Mouse (Mus musculus): ENCODE data around the gene Mttp. TPM values are rescaled to one million over a fixed set of nuclear protein-coding genes. Genes with fewer than 3 reads are reported as not detected.
A peak's percentile ranks its signal among the peaks of the same experiment; 100 is the strongest.

Mttp gene
- polyA plus RNA-seq, 1 experiment from 2014 or later, result 228 TPM

GRCm38 (mm10) chr3:138130692-138131091, 14.1 kb downstream of the Mttp start:
- Histone ChIP-seq H3K4me2 (replicated peaks) (no peak overlapping the region), H3K4me3 (replicated peaks) (peak overlapping the region; percentile 26), H3K9ac (no peak overlapping the region), H3K27me3 (replicated peaks) (no peaks in the 10 kb centered on the region), H3K9me3 (no peaks in the 10 kb centered on the region), H3K27ac (peak overlapping the region; percentile 52), H3K36me3 (no peaks in the 10 kb centered on the region), H3K4me1 (replicated peaks) (no peaks in the 10 kb centered on the region)
- 61% methylated on average over 1 of the region's 1 CpGs for WGBS
- ATAC-seq, result no peak

- Histone ChIP-seq H3K27me3 (replicated peaks) (no peaks in the 10 kb centered on the region), H3K9me3 (no peaks in the 10 kb centered on the region), H3K4me2 (replicated peaks) (peak overlapping the region; percentile 39), H3K36me3 (no peaks in the 10 kb centered on the region), H3K4me1 (replicated peaks) (no peaks in the 10 kb centered on the region), H3K9ac (no peak overlapping the region), H3K4me3 (replicated peaks) (peak overlapping the region; percentile 24; the same call in 1 of the 2 replicates), H3K27ac (peak overlapping the region; percentile 74)
- 78% methylated on average over 6 of the region's 6 CpGs for WGBS
- peak; percentile 65 for ATAC-seq
Measured at GRCm38 (mm10) chr3:138129110-138129509, 15.7 kb downstream of the Mttp start.

- H3K4me3 ChIP-seq (replicated peaks), result no peak overlapping the region
- no peak overlapping the region for H3K4me2 ChIP-seq (replicated peaks)
- ATAC-seq, result no peak
- H3K27ac ChIP-seq, result no peak overlapping the region
- H3K27me3 ChIP-seq (replicated peaks), result no peaks in the 10 kb centered on the region
- H3K9ac ChIP-seq, result no peak overlapping the region
- no peaks in the 10 kb centered on the region for H3K36me3 ChIP-seq
- no peaks in the 10 kb centered on the region for H3K9me3 ChIP-seq
- H3K4me1 ChIP-seq (replicated peaks), result 0 out of 2 replicates have a peak, but pooled peaks cover 3% of the 10 kb centered on the region
- WGBS, result 80% methylated on average over 10 of the region's 10 CpGs
Measured at GRCm38 (mm10) chr3:138123842-138124241, 20.9 kb downstream of the Mttp start.

- ATAC-seq, result peak; percentile 66
- H3K9ac ChIP-seq, result no peak overlapping the region
- 76% methylated on average over 2 of the region's 2 CpGs for WGBS
- H3K4me2 ChIP-seq (replicated peaks), result no peak overlapping the region
- H3K4me3 ChIP-seq (replicated peaks), result no peak overlapping the region
- no peaks in the 10 kb centered on the region for H3K36me3 ChIP-seq
- H3K9me3 ChIP-seq, result no peaks in the 10 kb centered on the region
- no peak overlapping the region for H3K27ac ChIP-seq
- H3K27me3 ChIP-seq (replicated peaks), result no peaks in the 10 kb centered on the region
- H3K4me1 ChIP-seq (replicated peaks), result 0 out of 2 replicates have a peak, but pooled peaks cover 3% of the 10 kb centered on the region
Measured at GRCm38 (mm10) chr3:138121461-138121860, 23.3 kb downstream of the Mttp start.

GRCm38 (mm10) chr3:138119444-138120105, 25.2 kb downstream of the Mttp start:
- no peaks in the 10 kb centered on the region for H3K27me3 ChIP-seq (replicated peaks)
- no peaks in the 10 kb centered on the region for H3K36me3 ChIP-seq
- no peak overlapping the region for H3K4me3 ChIP-seq (replicated peaks)
- H3K9me3 ChIP-seq, result no peaks in the 10 kb centered on the region
- no peak for ATAC-seq
- no peak overlapping the region for H3K27ac ChIP-seq
- 89% methylated on average over 16 of the region's 16 CpGs for WGBS
- H3K4me2 ChIP-seq (replicated peaks), result no peak overlapping the region
- no peak overlapping the region for H3K9ac ChIP-seq
- 0 out of 2 replicates have a peak, but pooled peaks cover 3% of the 10 kb centered on the region for H3K4me1 ChIP-seq (replicated peaks)

- Histone ChIP-seq H3K9ac (no peak overlapping the region), H3K27ac (no peak overlapping the region), H3K4me2 (replicated peaks) (no peak overlapping the region), H3K4me3 (replicated peaks) (no peak overlapping the region), H3K9me3 (no peaks in the 10 kb centered on the region), H3K36me3 (no peaks in the 10 kb centered on the region), H3K27me3 (replicated peaks) (no peaks in the 10 kb centered on the region), H3K4me1 (replicated peaks) (0 out of 2 replicates have a peak, but pooled peaks cover 3% of the 10 kb centered on the region)
- no peak for ATAC-seq
- WGBS, result 74% methylated on average over 14 of the region's 14 CpGs
Measured at GRCm38 (mm10) chr3:138118831-138119230, 25.9 kb downstream of the Mttp start.

GRCm38 (mm10) chr3:138118392-138118791, 26.4 kb downstream of the Mttp start:
- H3K4me2 ChIP-seq (replicated peaks), result no peak overlapping the region
- 70% methylated on average over 6 of the region's 6 CpGs for WGBS

GRCm38 (mm10) chr3:138116871-138117270, 27.9 kb downstream of the Mttp start:
- no peak overlapping the region for H3K4me2 ChIP-seq (replicated peaks)
- H3K9ac ChIP-seq, result no peak overlapping the region
- H3K9me3 ChIP-seq, result no peaks in the 10 kb centered on the region
- H3K27me3 ChIP-seq (replicated peaks), result no peaks in the 10 kb centered on the region
- 0 out of 2 replicates have a peak, but pooled peaks cover 3% of the 10 kb centered on the region for H3K4me1 ChIP-seq (replicated peaks)
- WGBS, result 80% methylated on average over 4 of the region's 4 CpGs
- ATAC-seq, result no peak
- no peak overlapping the region for H3K4me3 ChIP-seq (replicated peaks)
- H3K36me3 ChIP-seq, result no peaks in the 10 kb centered on the region
- H3K27ac ChIP-seq, result no peak overlapping the region

More at GRCm38 (mm10) chr3:138118392-138118791, 26.4 kb downstream of the Mttp start:
- Histone ChIP-seq H3K4me3 (replicated peaks) (no peak overlapping the region), H3K9me3 (no peaks in the 10 kb centered on the region), H3K36me3 (no peaks in the 10 kb centered on the region), H3K4me1 (replicated peaks) (0 out of 2 replicates have a peak, but pooled peaks cover 3% of the 10 kb centered on the region), H3K27ac (no peak overlapping the region), H3K27me3 (replicated peaks) (no peaks in the 10 kb centered on the region), H3K9ac (no peak overlapping the region)
- ATAC-seq, result no peak

- 88% methylated on average over 17 of the region's 17 CpGs for WGBS
- ATAC-seq, result no peak
- H3K4me2 ChIP-seq (replicated peaks), result no peak overlapping the region
- no peak overlapping the region for H3K27ac ChIP-seq
- H3K27me3 ChIP-seq (replicated peaks), result no peaks in the 10 kb centered on the region
- no peaks in the 10 kb centered on the region for H3K4me1 ChIP-seq (replicated peaks)
- no peaks in the 10 kb centered on the region for H3K9me3 ChIP-seq
- H3K4me3 ChIP-seq (replicated peaks), result no peak overlapping the region
- H3K36me3 ChIP-seq, result no peaks in the 10 kb centered on the region
- no peak overlapping the region for H3K9ac ChIP-seq
Measured at GRCm38 (mm10) chr3:138114106-138114505, 30.7 kb downstream of the Mttp start.

GRCm38 (mm10) chr3:138110910-138111782, 33.6 kb downstream of the Mttp start:
- Histone ChIP-seq H3K27ac (no peak overlapping the region), H3K27me3 (replicated peaks) (no peaks in the 10 kb centered on the region), H3K4me1 (replicated peaks) (no peaks in the 10 kb centered on the region), H3K9me3 (no peaks in the 10 kb centered on the region), H3K9ac (no peak overlapping the region), H3K4me2 (replicated peaks) (no peak overlapping the region), H3K36me3 (no peaks in the 10 kb centered on the region), H3K4me3 (replicated peaks) (no peak overlapping the region)
- peak; percentile 42; the same call in 1 of the 2 replicates for ATAC-seq
- 89% methylated on average over 19 of the region's 19 CpGs for WGBS

- no peaks in the 10 kb centered on the region for H3K9me3 ChIP-seq
- no peak overlapping the region for H3K27ac ChIP-seq
- ATAC-seq, result no peak
- 93% methylated on average over 10 of the region's 10 CpGs for WGBS
- H3K9ac ChIP-seq, result no peak overlapping the region
- no peaks in the 10 kb centered on the region for H3K36me3 ChIP-seq
- no peaks in the 10 kb centered on the region for H3K4me1 ChIP-seq (replicated peaks)
- no peaks in the 10 kb centered on the region for H3K27me3 ChIP-seq (replicated peaks)
- no peak overlapping the region for H3K4me2 ChIP-seq (replicated peaks)
- no peak overlapping the region for H3K4me3 ChIP-seq (replicated peaks)
Measured at GRCm38 (mm10) chr3:138106887-138107286, 37.9 kb downstream of the Mttp start.

- Histone ChIP-seq H3K27ac (no peak overlapping the region), H3K4me2 (replicated peaks) (no peak overlapping the region), H3K4me1 (replicated peaks) (no peaks in the 10 kb centered on the region), H3K9ac (no peak overlapping the region), H3K27me3 (replicated peaks) (no peaks in the 10 kb centered on the region), H3K36me3 (no peaks in the 10 kb centered on the region), H3K4me3 (replicated peaks) (no peak overlapping the region), H3K9me3 (no peaks in the 10 kb centered on the region)
- ATAC-seq, result no peak
- WGBS, result 76% methylated on average over 5 of the region's 5 CpGs
Measured at GRCm38 (mm10) chr3:138105056-138105455, 39.7 kb downstream of the Mttp start.

Data from intestine, embryonic 15.5 days (tissue).